Mouse (Mus musculus) CH12.LX (cell line): ENCODE measurements at regions not wholly inside any gene's neighbourhood (a gene's known extent, or its start where the extent isn't known, plus 50 kb on each side); places are given as distances from the start of the nearest gene placed in this dataset.

Experiments
- CTCF ChIP-seq, 2 experiments: IDR thresholded peaks in 1 of 2; conservative IDR thresholded peaks in 1 of 2; 2 replicates each; pipeline ENCODE4 v1.5.1; 2011 to 2012; ENCODE audit warnings: low read depth in 2 of 2, low read length in 2 of 2, improper control_type of control experiment in 1 of 2, inconsistent platforms in 1 of 2, mild to moderate bottlenecking in 1 of 2, moderate library complexity in 1 of 2
- EP300 ChIP-seq: IDR thresholded peaks from 2 replicates; pipeline ENCODE4 v1.6.1; 2011; ENCODE audit warnings: low read length, improper control_type of control experiment
- HCFC1 ChIP-seq: IDR thresholded peaks from 2 replicates; pipeline ENCODE4 v1.6.1; 2012; ENCODE audit warnings: low read depth, mild to moderate bottlenecking, inconsistent platforms, low read length, improper control_type of control experiment
- JUND ChIP-seq: conservative IDR thresholded peaks from 2 replicates; pipeline ENCODE4 v1.6.1; 2011; ENCODE audit warnings: low read depth, low read length, improper control_type of control experiment
- MAX ChIP-seq: IDR thresholded peaks from 2 replicates; pipeline ENCODE4 v1.6.1; 2011; ENCODE audit warnings: low read length, improper control_type of control experiment

GRCm38 (mm10) chr10:92555727-92556525 is 166.3 kb downstream of the Nedd1 start:
- TF ChIP-seq CTCF (conservative IDR thresholded peaks at IDR 0.05 in 1 of 2, IDR thresholded peaks at IDR 0.05 in 1 of 2; ENCODE audit: low read depth in 2 of 2, low read length in 2 of 2) = no peak
- no peak for TF ChIP-seq JUND
- TF ChIP-seq EP300 = no peak
- TF ChIP-seq HCFC1 = no peak
- TF ChIP-seq MAX = no peak
